Mouse (Mus musculus) left cerebral cortex, postnatal 36 days (tissue): ENCODE data around the gene Rrnad1. TPM values are rescaled to one million over a fixed set of nuclear protein-coding genes. Genes with fewer than 3 reads are reported as not detected.
"Not testable (repeated sequence)": the region's sequence is repeated elsewhere in the genome, so short reads cannot be mapped to it uniquely, and the experiment has no call there.

ENCODE experiments used
- DNase-seq, 2 experiments: peaks; one replicate each; pipeline ENCODE4 v3.0.0; 2021 to 2022; ENCODE audit warnings: low spot score in 2 of 2, mixed read lengths in 1 of 2
- intact Hi-C: fragments of 180-260 bp; cut with DNase I; formaldehyde crosslinking; loops from one replicate; pipeline ENCODE4 v1.15.1; 2025
- total RNA-seq, 2 experiments: library from RNA; stranded (reverse); gene quantifications; 2 replicates each; pipeline ENCODE4 v1.2.3; 2021

The Rrnad1 gene
- total RNA-seq, 2 experiments from 2014 or later: 16.4 to 23.9 TPM

GRCm38 (mm10) chr3:87899266-87899665, 31.3 kb downstream of the Rrnad1 start:
- intact Hi-C loops: no loop called here

GRCm38 (mm10) chr3:87893367-87893905, 37.1 kb downstream of the Rrnad1 start:
- intact Hi-C loops: no loop called here

More at GRCm38 (mm10) chr3:87899266-87899665, 31.3 kb downstream of the Rrnad1 start:
- DNase-seq: no peak

GRCm38 (mm10) chr3:87891481-87891880, 39.0 kb downstream of the Rrnad1 start:
- DNase-seq: no peak
- intact Hi-C loops: no loop called here

More at GRCm38 (mm10) chr3:87893367-87893905, 37.1 kb downstream of the Rrnad1 start:
- DNase-seq: no peak

GRCm38 (mm10) chr3:87887400-87887799, 43.1 kb downstream of the Rrnad1 start:
- intact Hi-C loops, DNase-seq: not testable (repeated sequence)

GRCm38 (mm10) chr3:87886416-87886815, 44.1 kb downstream of the Rrnad1 start:
- intact Hi-C loops: no loop called here
- DNase-seq: no peak

GRCm38 (mm10) chr3:87886004-87886365, 44.5 kb downstream of the Rrnad1 start:
- DNase-seq: no peak
- intact Hi-C loops: no loop called here

- peak; percentile 92 to 93 for DNase-seq
- intact Hi-C loops: loop anchor here (1.0 kb wide), 3 partner anchors 21 to 45 kb away; partner anchors contain the start of genes Hdgf, Isg20l2, Mrpl24 and Rrnad1
These were observed 45.1 kb downstream of the Rrnad1 start, which contains the start of gene Prcc for GRCm38 (mm10) chr3:87885281-87886003. TSS of gene Prcc (minus strand) at chr3:87885608.

GRCm38 (mm10) chr3:87884708-87885251, 45.7 kb downstream of the Rrnad1 start:
- DNase-seq: peak; percentile 30 to 32
- intact Hi-C loops: loop anchor here (1.0 kb wide), 3 partner anchors 22 to 46 kb away; partner anchors contain the start of genes Hdgf, Isg20l2, Mrpl24 and Rrnad1

GRCm38 (mm10) chr3:87884291-87884690, 46.2 kb downstream of the Rrnad1 start:
- intact Hi-C loops: no loop called here
- DNase-seq: no peak

GRCm38 (mm10) chr3:87877730-87878129, 52.8 kb downstream of the Rrnad1 start:
- intact Hi-C loops: no loop called here
- no peak for DNase-seq

Other genes with a start within 250 kb of the Rrnad1 start
- gene Lrrc71, start 182.1 kb downstream of the Rrnad1 start, total RNA-seq: under 1 TPM in 1 of 2 experiments, not detected in 1; 0.49 TPM
- under 1 TPM; 0.35 to 0.95 TPM for gene Ntrk1, start 135.6 kb downstream of the Rrnad1 start, total RNA-seq
- under 1 TPM; 0.39 to 0.77 TPM for gene Insrr, start 133.8 kb downstream of the Rrnad1 start, total RNA-seq
- gene Pear1, start 106.4 kb downstream of the Rrnad1 start, total RNA-seq: 1 to 10 TPM; 6.8 to 9.2 TPM
- gene Sh2d2a, start 84.0 kb downstream of the Rrnad1 start, total RNA-seq: not detected
- gene Prcc, start 45.1 kb downstream of the Rrnad1 start, total RNA-seq: 10 to 100 TPM; 59.8 to 63.6 TPM
- 100 to 1,000 TPM; 150 to 153 TPM for gene Hdgf, start 24.4 kb downstream of the Rrnad1 start, total RNA-seq
- gene Mrpl24, start 11.2 kb downstream of the Rrnad1 start, total RNA-seq: 10 to 100 TPM; 44.6 to 54.9 TPM
- gene Isg20l2, start 403 bp downstream of the Rrnad1 start, total RNA-seq: 10 to 100 TPM; 12.9 to 14.3 TPM
- gene Crabp2, start 17.9 kb upstream of the Rrnad1 start, total RNA-seq: 1 to 10 TPM; 3.4 to 6.0 TPM
- gene Nes, start 40.4 kb upstream of the Rrnad1 start, total RNA-seq: 1 to 10 TPM; 4.6 to 6.2 TPM
- gene Bcan, start 69.5 kb upstream of the Rrnad1 start, total RNA-seq: 100 to 1,000 TPM; 251 to 278 TPM
- 10 to 100 TPM; 14.5 to 15.4 TPM for gene Hapln2, start 96.9 kb upstream of the Rrnad1 start, total RNA-seq
- gene Gpatch4, start 112.4 kb upstream of the Rrnad1 start, total RNA-seq: 10 to 100 TPM; 14.9 to 17.5 TPM
- 10 to 100 TPM; 61.7 to 74.4 TPM for gene Naxe, start 127.8 kb upstream of the Rrnad1 start, total RNA-seq
- not detected for gene Ttc24, start 147.6 kb upstream of the Rrnad1 start, total RNA-seq
- gene Iqgap3, start 151.3 kb upstream of the Rrnad1 start, total RNA-seq: 1 to 10 TPM in 1 of 2 experiments, under 1 TPM in 1; 0.23 to 1.1 TPM
- gene Mef2d, start 211.7 kb upstream of the Rrnad1 start, total RNA-seq: 100 to 1,000 TPM; 203 to 231 TPM